Mouse (Mus musculus) liver, adult 2 months (tissue): Measurements from ENCODE around the gene Sh3rf3.

Experiments used
- CTCF ChIP-seq: fragments of 200-500 bp; IDR thresholded peaks from 2 replicates; pipeline ENCODE4 v1.5.1; 2011; ENCODE audit warnings: low read depth, low read length, control low read depth
- POLR2A ChIP-seq: fragments of 200-500 bp; IDR thresholded peaks from 2 replicates; pipeline ENCODE4 v1.6.1; 2011; ENCODE audit warnings: low read length, control low read depth; ENCODE audit not compliant: insufficient read depth; ENCODE audit errors: extremely low read depth

DNA sequence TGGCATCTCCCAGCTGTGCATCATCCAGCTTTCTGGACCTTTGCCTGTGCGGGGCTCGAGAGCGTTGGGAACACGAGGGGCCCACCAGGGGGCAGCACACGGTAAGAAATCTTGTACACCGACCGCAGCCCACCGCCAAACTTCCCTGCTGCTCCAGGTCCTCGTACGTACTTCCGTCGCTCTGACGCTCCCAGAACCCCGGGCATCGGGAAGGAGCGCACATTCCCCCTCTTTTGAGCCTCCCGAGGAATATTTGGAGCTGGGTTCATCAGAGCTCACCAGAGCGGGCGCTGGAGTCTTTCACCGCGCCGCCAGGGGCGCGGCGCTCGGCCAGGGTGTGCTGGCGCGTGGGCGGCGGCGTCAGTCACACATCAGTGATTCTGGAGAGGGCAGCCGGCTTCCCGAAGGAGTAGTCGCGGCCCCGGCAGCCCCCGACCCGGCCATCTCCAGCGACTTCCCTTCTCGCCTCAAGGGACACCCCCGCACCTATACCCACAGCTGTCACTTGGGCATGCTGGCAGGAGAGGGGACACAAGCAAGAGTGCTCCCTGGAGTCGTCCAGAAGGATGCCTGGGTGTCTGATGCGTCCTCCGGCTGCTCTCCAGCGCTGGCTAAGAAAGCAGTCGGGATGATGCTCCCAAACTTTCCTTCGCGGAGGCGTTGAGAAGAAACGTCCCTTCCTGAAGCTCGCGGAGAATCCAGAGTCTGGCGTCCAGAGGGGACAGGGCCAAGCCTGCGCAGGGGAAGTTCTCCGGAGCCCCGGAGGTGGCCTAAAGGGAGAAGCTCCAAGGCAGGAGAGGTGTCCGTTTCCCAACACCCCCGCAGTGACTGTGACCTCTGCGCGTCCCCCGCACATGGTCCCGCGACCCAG lies 714 bp upstream of the Sh3rf3 start:
- peak; percentile 62 for TF ChIP-seq CTCF
- TF ChIP-seq POLR2A: no peak
